Mouse (Mus musculus): Measurements from ENCODE around the gene Mrps12. TPM values are rescaled to one million over a fixed set of nuclear protein-coding genes. Genes with fewer than 3 reads are reported as not detected.

The Mrps12 gene
- polyA plus RNA-seq, 1 experiment from 2014 or later: 131 TPM

GRCm38 (mm10) chr7:28761907-28762306, 20.3 kb upstream of the Mrps12 start:
- no peaks in the 10 kb centered on the region for H3K27me3 ChIP-seq (ENCODE audit: insufficient read depth, low read length)
- peaks cover 5% of the 10 kb centered on the region; the same call in 1 of the 2 replicates for H3K4me1 ChIP-seq (ENCODE audit: insufficient read depth)
- no peak for TF ChIP-seq CTCF (IDR thresholded peaks at IDR 0.05; ENCODE audit: low read depth)
- H3K9me3 ChIP-seq (ENCODE audit: low read depth, low read length): no peaks in the 10 kb centered on the region
- H3K4me2 ChIP-seq: no peak overlapping the region
- ATAC-seq (ENCODE audit: insufficient read depth): no peak
- peaks cover 42% of the 10 kb centered on the region for H3K36me3 ChIP-seq (ENCODE audit: insufficient read depth)
- no peak overlapping the region for H3K4me3 ChIP-seq (ENCODE audit: low read depth, low read length)
- H3K27ac ChIP-seq (ENCODE audit: low read depth): no peak overlapping the region
- DNase-seq: no peak
- 88% methylated on average over 9 of the region's 9 CpGs for WGBS
- no peak overlapping the region for H3K9ac ChIP-seq

- Histone ChIP-seq H3K27me3 (ENCODE audit: insufficient read depth, low read length) (peaks cover 9% of the 10 kb centered on the region; the same call in 1 of the 2 replicates), H3K27ac (ENCODE audit: low read depth) (no peak overlapping the region), H3K9ac (no peak overlapping the region), H3K4me3 (ENCODE audit: low read depth, low read length) (no peak overlapping the region), H3K4me2 (no peak overlapping the region), H3K36me3 (ENCODE audit: insufficient read depth) (peaks cover 45% of the 10 kb centered on the region), H3K4me1 (ENCODE audit: insufficient read depth) (no peaks in the 10 kb centered on the region), H3K9me3 (ENCODE audit: low read depth, low read length) (no peaks in the 10 kb centered on the region)
- DNase-seq: no peak
- TF ChIP-seq CTCF (IDR thresholded peaks at IDR 0.05; ENCODE audit: low read depth): no peak
- no peak for ATAC-seq (ENCODE audit: insufficient read depth)
- 84% methylated on average over 13 of the region's 13 CpGs for WGBS
Measured at GRCm38 (mm10) chr7:28758623-28759022, 17.0 kb upstream of the Mrps12 start.

GRCm38 (mm10) chr7:28756079-28756478, 14.5 kb upstream of the Mrps12 start, which contains the start of gene Ccer2:
Gene Ccer2 (plus strand): TSS chr7:28756174.
- ATAC-seq (ENCODE audit: insufficient read depth) (no peak; the same call in 1 of the 2 replicates), DNase-seq (no peak)
- Histone ChIP-seq H3K27me3 (ENCODE audit: insufficient read depth, low read length) (peaks cover 9% of the 10 kb centered on the region; the same call in 1 of the 2 replicates), H3K9ac (no peak within 1 kb of the TSS), H3K36me3 (ENCODE audit: insufficient read depth) (peaks cover 36% of the 10 kb centered on the region; the same call in 1 of the 2 replicates), H3K4me1 (ENCODE audit: insufficient read depth) (no peaks in the 10 kb centered on the region), H3K4me2 (peak within 1 kb of the TSS; percentile 23; the same call in 1 of the 2 replicates), H3K27ac (ENCODE audit: low read depth) (no peak within 1 kb of the TSS), H3K4me3 (ENCODE audit: low read depth, low read length) (no peak within 1 kb of the TSS), H3K9me3 (ENCODE audit: low read depth, low read length) (no peaks in the 10 kb centered on the region)
- 3% methylated on average over 17 of the region's 17 CpGs for WGBS
- no peak for TF ChIP-seq CTCF (IDR thresholded peaks at IDR 0.05; ENCODE audit: low read depth)

- no peak for TF ChIP-seq CTCF (IDR thresholded peaks at IDR 0.05; ENCODE audit: low read depth)
- 87% methylated on average over 7 of the region's 7 CpGs for WGBS
- H3K9ac ChIP-seq: no peak overlapping the region
- no peaks in the 10 kb centered on the region for H3K27me3 ChIP-seq (ENCODE audit: insufficient read depth, low read length)
- no peak overlapping the region for H3K4me2 ChIP-seq
- no peaks in the 10 kb centered on the region for H3K4me1 ChIP-seq (ENCODE audit: insufficient read depth)
- H3K36me3 ChIP-seq (ENCODE audit: insufficient read depth): peaks cover 29% of the 10 kb centered on the region; the same call in 1 of the 2 replicates
- H3K4me3 ChIP-seq (ENCODE audit: low read depth, low read length): no peak overlapping the region
- no peak overlapping the region for H3K27ac ChIP-seq (ENCODE audit: low read depth)
- DNase-seq (no peak), ATAC-seq (ENCODE audit: insufficient read depth) (no peak)
- no peaks in the 10 kb centered on the region for H3K9me3 ChIP-seq (ENCODE audit: low read depth, low read length)
Measured at GRCm38 (mm10) chr7:28749935-28750334, 8.3 kb upstream of the Mrps12 start.

- Histone ChIP-seq H3K4me2 (peak overlapping the region; percentile 93), H3K27ac (ENCODE audit: low read depth) (peak overlapping the region; percentile 65; the same call in 1 of the 2 replicates), H3K9me3 (ENCODE audit: low read depth, low read length) (no peaks in the 10 kb centered on the region), H3K27me3 (ENCODE audit: insufficient read depth, low read length) (no peaks in the 10 kb centered on the region), H3K4me1 (ENCODE audit: insufficient read depth) (peaks cover 7% of the 10 kb centered on the region; the same call in 1 of the 2 replicates), H3K9ac (peak overlapping the region; percentile 76), H3K36me3 (ENCODE audit: insufficient read depth) (peaks cover 34% of the 10 kb centered on the region), H3K4me3 (ENCODE audit: low read depth, low read length) (peak overlapping the region; percentile 68)
- TF ChIP-seq CTCF (IDR thresholded peaks at IDR 0.05; ENCODE audit: low read depth): no peak; the same call in 1 of the 2 replicates
- ATAC-seq (ENCODE audit: insufficient read depth) (0 out of 2 replicates have a peak, but pooled peaks have one; percentile 22), DNase-seq (no peak)
- WGBS: 1% methylated on average over 13 of the region's 13 CpGs
Measured at GRCm38 (mm10) chr7:28741368-28741708, 282 bp downstream of the Mrps12 start.

- Histone ChIP-seq H3K9me3 (ENCODE audit: low read depth, low read length) (no peaks in the 10 kb centered on the region), H3K4me2 (peak overlapping the region; percentile 93), H3K9ac (peak overlapping the region; percentile 76), H3K36me3 (ENCODE audit: insufficient read depth) (peaks cover 36% of the 10 kb centered on the region), H3K27ac (ENCODE audit: low read depth) (peak overlapping the region; percentile 65; the same call in 1 of the 2 replicates), H3K4me3 (ENCODE audit: low read depth, low read length) (peak overlapping the region; percentile 68), H3K4me1 (ENCODE audit: insufficient read depth) (peaks cover 7% of the 10 kb centered on the region; the same call in 1 of the 2 replicates), H3K27me3 (ENCODE audit: insufficient read depth, low read length) (no peaks in the 10 kb centered on the region)
- ATAC-seq (ENCODE audit: insufficient read depth) (no peak), DNase-seq (no peak)
- WGBS: 27% methylated on average over 9 of the region's 9 CpGs
- TF ChIP-seq CTCF (IDR thresholded peaks at IDR 0.05; ENCODE audit: low read depth): no peak
Measured at GRCm38 (mm10) chr7:28740949-28741348, 671 bp downstream of the Mrps12 start.

- TF ChIP-seq CTCF (IDR thresholded peaks at IDR 0.05; ENCODE audit: low read depth): no peak
- Histone ChIP-seq H3K4me1 (ENCODE audit: insufficient read depth) (peaks cover 7% of the 10 kb centered on the region; the same call in 1 of the 2 replicates), H3K9ac (no peak overlapping the region), H3K4me3 (ENCODE audit: low read depth, low read length) (no peak overlapping the region), H3K4me2 (no peak overlapping the region), H3K27ac (ENCODE audit: low read depth) (no peak overlapping the region), H3K9me3 (ENCODE audit: low read depth, low read length) (no peaks in the 10 kb centered on the region), H3K27me3 (ENCODE audit: insufficient read depth, low read length) (no peaks in the 10 kb centered on the region), H3K36me3 (ENCODE audit: insufficient read depth) (peaks cover 38% of the 10 kb centered on the region)
- WGBS: 92% methylated on average over 21 of the region's 21 CpGs
- ATAC-seq (ENCODE audit: insufficient read depth): no peak
- no peak for DNase-seq
Measured at GRCm38 (mm10) chr7:28739829-28740228, 1.8 kb downstream of the Mrps12 start.

Measured in lung, embryonic 14.5 days (tissue).